Comparison of ENCODE assay signal across 17 mouse cellular contexts in genomic region chrX:82613361-82613760, GRCm38 (mm10).
A peak's percentile ranks its signal among the peaks of the same experiment; 100 is the strongest.
DNase-seq lines count a peak whose midpoint lies in the region; ATAC-seq and TF ChIP-seq lines count a peak whose summit lies in the region.
"Had no signal": no experiment of that assay in that cellular context is flagged by ENCODE, and none has a peak within 500 bp of the region (broad histone marks: within the 10 kb centered on the region; RNA-seq: fewer than 3 reads in every experiment).

No protein-coding gene starts in this region.

- WGBS in kidney, postnatal 0 days: 59% methylated on average over 2 of the region's 2 CpGs
- 53% methylated on average over 2 of the region's 2 CpGs for WGBS in midbrain, embryonic 14.5 days
- 44% methylated on average over 2 of the region's 2 CpGs for WGBS in midbrain, embryonic 16.5 days

- ATAC-seq in kidney, postnatal 0 days (replicated peaks; ENCODE audit: low FRiP score, low read depth): no peak
- ATAC-seq in midbrain, embryonic 14.5 days (ENCODE audit: low FRiP score, low TSS enrichment): no peak
- ATAC-seq in midbrain, embryonic 16.5 days: no peak
- ATAC-seq: inflammation-experienced regulatory T-cells, adult 6 months had no signal

- no peak overlapping the region for H3K4me2 ChIP-seq in kidney, postnatal 0 days (ENCODE audit: low read length)
- H3K4me2 ChIP-seq in midbrain, embryonic 14.5 days (ENCODE audit: low read length): no peak overlapping the region
- no peak overlapping the region for H3K4me2 ChIP-seq in midbrain, embryonic 16.5 days (ENCODE audit: low read length)
- H3K4me2 ChIP-seq: heart, embryonic 15.5 days; limb, embryonic 13.5 days had no signal

- no peaks in the 10 kb centered on the region for H3K9me3 ChIP-seq in kidney, postnatal 0 days (replicated peaks; ENCODE audit: low read length)
- no peaks in the 10 kb centered on the region for H3K9me3 ChIP-seq in midbrain, embryonic 14.5 days (ENCODE audit: control insufficient read depth, low read length)
- H3K9me3 ChIP-seq in midbrain, embryonic 16.5 days (replicated peaks; ENCODE audit: control insufficient read depth, low read length, poor library complexity, severe bottlenecking): no peaks in the 10 kb centered on the region
- H3K9me3 ChIP-seq: embryonic facial prominence, embryonic 10.5 days; heart, embryonic 15.5 days; limb, embryonic 13.5 days had no signal

- no peaks in the 10 kb centered on the region for H3K36me3 ChIP-seq in kidney, postnatal 0 days (ENCODE audit: insufficient read depth, low read length)
- no peaks in the 10 kb centered on the region for H3K36me3 ChIP-seq in midbrain, embryonic 14.5 days (ENCODE audit: control insufficient read depth, insufficient read depth, low read length)
- no peaks in the 10 kb centered on the region for H3K36me3 ChIP-seq in midbrain, embryonic 16.5 days (ENCODE audit: control insufficient read depth, insufficient read depth, low read length)
- H3K36me3 ChIP-seq: embryonic facial prominence, embryonic 10.5 days; heart, embryonic 15.5 days; limb, embryonic 13.5 days had no signal

- peak; percentile 34; the same call in 1 of the 2 replicates for TF ChIP-seq CTCF in kidney, postnatal 0 days (IDR thresholded peaks at IDR 0.05; ENCODE audit: low read depth)

- no peaks in the 10 kb centered on the region for H3K4me1 ChIP-seq in kidney, postnatal 0 days (replicated peaks; ENCODE audit: insufficient read depth, low read length)
- H3K4me1 ChIP-seq in midbrain, embryonic 14.5 days (ENCODE audit: control insufficient read depth, insufficient read depth, low read length): no peaks in the 10 kb centered on the region
- H3K4me1 ChIP-seq in midbrain, embryonic 16.5 days (ENCODE audit: control insufficient read depth, insufficient read depth, low read length): no peaks in the 10 kb centered on the region
- H3K4me1 ChIP-seq: embryonic facial prominence, embryonic 10.5 days; heart, embryonic 15.5 days; limb, embryonic 13.5 days had no signal

- no peak overlapping the region for H3K9ac ChIP-seq in kidney, postnatal 0 days (ENCODE audit: low read depth, low read length)
- no peak overlapping the region for H3K9ac ChIP-seq in midbrain, embryonic 14.5 days (replicated peaks; ENCODE audit: low read length)
- no peak overlapping the region for H3K9ac ChIP-seq in midbrain, embryonic 16.5 days (ENCODE audit: low read depth, low read length)
- H3K9ac ChIP-seq: heart, embryonic 15.5 days; limb, embryonic 13.5 days had no signal

- no peak overlapping the region for H3K4me3 ChIP-seq in kidney, postnatal 0 days (replicated peaks; ENCODE audit: low read depth, low read length)
- H3K4me3 ChIP-seq in midbrain, embryonic 14.5 days (replicated peaks; ENCODE audit: low read depth, low read length): no peak overlapping the region
- no peak overlapping the region for H3K4me3 ChIP-seq in midbrain, embryonic 16.5 days (ENCODE audit: low read depth, low read length)
- H3K4me3 ChIP-seq: embryonic facial prominence, embryonic 10.5 days; heart, embryonic 15.5 days; limb, embryonic 13.5 days had no signal

- DNase-seq in cerebellum, postnatal 10 days: peak; percentile 4 to 6
- no peak for DNase-seq in cerebellum, adult 9-11 months
- DNase-seq in kidney, postnatal 0 days (ENCODE audit: low spot score): no peak
- DNase-seq in kidney, adult 8-10 months: no peak
- peak; percentile 49 for DNase-seq in midbrain, embryonic 14.5 days
- DNase-seq in retina, postnatal 1 day: peak; percentile 8
- DNase-seq in thymus, postnatal 25 days: no peak
- DNase-seq: adrenal gland, postnatal 14 days; cerebellum, adult 11 months; gastrocnemius, postnatal 25 days; kidney, postnatal 25 days; lung, postnatal 36 days had no signal

- H3K27ac ChIP-seq in kidney, postnatal 0 days: no peak overlapping the region
- no peak overlapping the region for H3K27ac ChIP-seq in midbrain, embryonic 14.5 days (replicated peaks; ENCODE audit: low read depth, low read length)
- no peak overlapping the region for H3K27ac ChIP-seq in midbrain, embryonic 16.5 days (ENCODE audit: low read length)
- H3K27ac ChIP-seq: embryonic facial prominence, embryonic 10.5 days; heart, embryonic 15.5 days; limb, embryonic 13.5 days had no signal

- no peaks in the 10 kb centered on the region for H3K27me3 ChIP-seq in kidney, postnatal 0 days (ENCODE audit: insufficient read depth, low read length)
- H3K27me3 ChIP-seq in midbrain, embryonic 14.5 days (ENCODE audit: control insufficient read depth, insufficient read depth, low read length): no peaks in the 10 kb centered on the region
- no peaks in the 10 kb centered on the region for H3K27me3 ChIP-seq in midbrain, embryonic 16.5 days (ENCODE audit: control insufficient read depth, insufficient read depth, low read depth, low read length)
- H3K27me3 ChIP-seq: heart, embryonic 15.5 days; limb, embryonic 13.5 days had no signal

Comparison
In these comparisons a context has a peak if more than half of its experiments do, and no peak if none do; other contexts are left out.
1. DNase-seq: peak in cerebellum, postnatal 10 days (2 of 2), midbrain, embryonic 14.5 days (single experiment) and retina, postnatal 1 day (single experiment); none in cerebellum, adult 9-11 months (single experiment), kidney, postnatal 0 days (single experiment), kidney, adult 8-10 months (0 of 2) and thymus, postnatal 25 days (single experiment).